Mouse (Mus musculus): ENCODE measurements around the gene Olfr1260.

DNA sequence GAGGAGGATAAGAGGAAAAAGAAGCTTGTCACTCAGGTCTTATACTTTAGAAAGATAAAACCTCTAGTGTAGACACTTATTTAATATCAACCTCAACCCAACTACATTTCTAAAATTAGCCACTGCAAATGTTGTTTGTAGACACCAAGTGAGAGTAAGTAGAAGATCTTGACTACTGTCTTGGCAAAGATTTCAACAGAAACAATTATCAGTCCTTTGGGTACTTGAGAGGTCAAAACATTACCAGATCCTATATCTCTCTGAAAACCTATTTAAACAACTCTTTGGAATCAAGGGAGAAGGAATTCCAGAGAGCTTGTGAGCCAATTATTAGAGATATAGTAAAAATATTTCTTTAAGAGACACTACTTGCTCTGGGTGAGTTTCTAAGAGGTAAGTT is 16.8 kb downstream of the Olfr1260 start, which contains the start of gene Olfr1261:
- TF ChIP-seq CTCF (IDR thresholded peaks at IDR 0.05; ENCODE audit: borderline replicate concordance, extremely low read depth, insufficient read depth, insufficient read length): no peak
- no peak for TF ChIP-seq POLR2A (IDR thresholded peaks at IDR 0.05; ENCODE audit: borderline replicate concordance, extremely low read depth, insufficient read depth, insufficient read length, poor library complexity, severe bottlenecking)
